Mouse (Mus musculus) bone marrow, adult 2 months (tissue): Measurements from ENCODE around the gene Grm8. TPM values are rescaled to one million over a fixed set of nuclear protein-coding genes. Genes with fewer than 3 reads are reported as not detected.

ENCODE experiments used
- H3K27ac ChIP-seq: fragments of 200-500 bp; 2 replicates; pipeline ENCODE4 v1.5.1; 2012; ENCODE audit warnings: low read depth, mild to moderate bottlenecking, control low read depth, inconsistent platforms, low read length; ENCODE audit not compliant: control insufficient read depth, poor library complexity, insufficient read depth
- H3K4me1 ChIP-seq: fragments of 200-500 bp; 2 replicates; pipeline ENCODE4 v1.6.1; 2011; ENCODE audit warnings: low read length; ENCODE audit not compliant: control insufficient read depth, insufficient read depth
- H3K4me3 ChIP-seq: fragments of 200-500 bp; replicated peaks from 2 replicates; pipeline ENCODE3; 2011; ENCODE audit warnings: mild to moderate bottlenecking, low read depth, low read length, control low read depth; ENCODE audit not compliant: control insufficient read depth
- CTCF ChIP-seq: fragments of 200-500 bp; IDR thresholded peaks from 2 replicates; pipeline ENCODE4 v1.5.1; 2011; ENCODE audit warnings: low read length, control low read depth; ENCODE audit not compliant: control insufficient read depth, insufficient read depth
- POLR2A ChIP-seq: fragments of 200-500 bp; IDR thresholded peaks from 2 replicates; pipeline ENCODE4 v1.6.1; 2011; ENCODE audit warnings: low read depth, mild to moderate bottlenecking, control low read depth, low read length, borderline replicate concordance; ENCODE audit not compliant: control insufficient read depth
- WGBS: fragments of 180-500 bp; shearing (Covaris S2); methylation state at CpG from one replicate; pipeline ENCODE4 v1.1.7; 2018; 5-methylcytosine and 5-hydroxymethylcytosine counted together
- polyA plus RNA-seq: library from polyadenylated mRNA; stranded (reverse); fragments of >200 nt; gene quantifications from 2 replicates; pipeline ENCODE4 v1.2.4, GENCODE M21; 2011; ENCODE audit warnings: low replicate concordance; ENCODE audit not compliant: missing spikeins, insufficient read depth, insufficient read length

Grm8 gene
- polyA plus RNA-seq, 1 experiment, result 0.80 TPM

GRCm38 (mm10) chr6:28132056-28132455 is 2.9 kb downstream of the Grm8 start:
- H3K4me1 ChIP-seq, result no peaks in the 10 kb centered on the region
- H3K27ac ChIP-seq, result no peak overlapping the region
- TF ChIP-seq CTCF, result no peak
- TF ChIP-seq POLR2A, result no peak
- WGBS, result 23% methylated on average over 4 of the region's 4 CpGs
- no peak overlapping the region for H3K4me3 ChIP-seq

- TF ChIP-seq CTCF, result no peak
- TF ChIP-seq POLR2A, result no peak
- 75% methylated on average over 4 of the region's 4 CpGs for WGBS
- H3K4me3 ChIP-seq, result no peak overlapping the region
- H3K4me1 ChIP-seq, result no peaks in the 10 kb centered on the region
- no peak overlapping the region for H3K27ac ChIP-seq
These were observed 6.1 kb downstream of the Grm8 start for GRCm38 (mm10) chr6:28128871-28129270.

- TF ChIP-seq POLR2A (no peak), CTCF (no peak)
- 61% methylated on average over 2 of the region's 2 CpGs for WGBS
- no peak overlapping the region for H3K27ac ChIP-seq
- H3K4me3 ChIP-seq, result no peak overlapping the region
- H3K4me1 ChIP-seq, result no peaks in the 10 kb centered on the region; the same call in 1 of the 2 replicates
These were observed 19.5 kb downstream of the Grm8 start for GRCm38 (mm10) chr6:28115519-28115918.

GRCm38 (mm10) chr6:28114916-28115315 is 20.1 kb downstream of the Grm8 start:
- 18% methylated on average over 1 of the region's 1 CpGs for WGBS

GRCm38 (mm10) chr6:28111551-28111950 is 23.4 kb downstream of the Grm8 start:
- 86% methylated on average over 8 of the region's 8 CpGs for WGBS
- TF ChIP-seq CTCF (no peak), POLR2A (no peak)

More at GRCm38 (mm10) chr6:28114916-28115315, 20.1 kb downstream of the Grm8 start:
- H3K27ac ChIP-seq, result no peak overlapping the region
- no peak for TF ChIP-seq CTCF
- no peak for TF ChIP-seq POLR2A
- no peaks in the 10 kb centered on the region; the same call in 1 of the 2 replicates for H3K4me1 ChIP-seq
- no peak overlapping the region for H3K4me3 ChIP-seq

GRCm38 (mm10) chr6:28102608-28103316 is 32.2 kb downstream of the Grm8 start:
- TF ChIP-seq POLR2A (no peak), CTCF (no peak)
- WGBS, result 69% methylated on average over 9 of the region's 9 CpGs
- no peak overlapping the region for H3K4me3 ChIP-seq
- no peaks in the 10 kb centered on the region for H3K4me1 ChIP-seq
- H3K27ac ChIP-seq, result no peak overlapping the region

More at GRCm38 (mm10) chr6:28111551-28111950, 23.4 kb downstream of the Grm8 start:
- Histone ChIP-seq H3K4me3 (no peak overlapping the region), H3K27ac (no peak overlapping the region), H3K4me1 (no peaks in the 10 kb centered on the region; the same call in 1 of the 2 replicates)

- 7% methylated on average over 3 of the region's 3 CpGs for WGBS
- Histone ChIP-seq H3K27ac (no peak overlapping the region), H3K4me3 (no peak overlapping the region), H3K4me1 (no peaks in the 10 kb centered on the region)
- TF ChIP-seq POLR2A (no peak), CTCF (no peak)
These were observed 35.0 kb downstream of the Grm8 start for GRCm38 (mm10) chr6:28100001-28100400.

- H3K4me3 ChIP-seq, result no peak overlapping the region
- WGBS, result 84% methylated on average over 6 of the region's 6 CpGs
- no peaks in the 10 kb centered on the region for H3K4me1 ChIP-seq
- TF ChIP-seq CTCF (no peak), POLR2A (no peak)
- no peak overlapping the region for H3K27ac ChIP-seq
These were observed 42.5 kb downstream of the Grm8 start for GRCm38 (mm10) chr6:28092511-28092910.
